Mouse (Mus musculus): ENCODE results near the gene Pkn2. TPM values are rescaled to one million over a fixed set of nuclear protein-coding genes. Genes with fewer than 3 reads are reported as not detected.

Gene Pkn2
- total RNA-seq, 2 experiments from 2014 or later: 27.7 to 36.8 TPM

DNA sequence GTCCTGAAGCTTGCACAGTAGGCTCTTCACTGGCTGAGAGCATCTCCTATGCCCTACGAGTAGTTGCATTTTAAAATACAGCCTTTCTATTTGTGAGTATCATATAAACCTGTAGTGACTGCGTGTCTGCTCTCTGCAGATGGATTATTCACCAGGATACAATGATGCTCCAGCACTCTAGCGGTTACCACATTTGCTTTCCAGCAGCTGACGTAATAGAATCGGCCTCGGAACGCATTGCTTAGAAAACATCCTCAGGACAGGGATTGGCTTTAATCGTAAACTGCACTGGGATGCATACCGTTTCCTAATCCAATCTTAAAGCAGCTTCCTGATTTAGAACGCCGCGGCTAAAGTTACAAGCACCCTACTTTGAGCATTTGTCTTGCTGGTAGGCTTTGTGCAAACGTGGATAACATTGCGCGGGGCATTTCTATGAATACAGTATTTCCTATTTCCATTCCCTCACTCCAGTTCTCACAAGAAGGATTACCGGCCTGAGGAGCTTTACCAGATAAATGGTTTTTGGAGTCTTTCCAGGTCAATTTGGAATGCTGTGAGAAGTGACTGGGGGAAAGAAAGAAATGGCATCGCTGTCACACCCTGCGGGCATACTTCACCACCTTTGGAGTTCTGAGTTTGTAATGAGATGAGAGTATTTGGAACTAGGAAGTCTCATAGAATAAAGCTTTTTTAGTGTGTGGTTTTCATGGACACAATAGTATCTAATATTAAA, 126.5 kb downstream of the Pkn2 start:
- DNase-seq (ENCODE audit: low spot score in 2 of 2): peak in 1 of 2 experiments; percentile 11
- intact Hi-C loops (cut with DNase I): no loop called here

DNA sequence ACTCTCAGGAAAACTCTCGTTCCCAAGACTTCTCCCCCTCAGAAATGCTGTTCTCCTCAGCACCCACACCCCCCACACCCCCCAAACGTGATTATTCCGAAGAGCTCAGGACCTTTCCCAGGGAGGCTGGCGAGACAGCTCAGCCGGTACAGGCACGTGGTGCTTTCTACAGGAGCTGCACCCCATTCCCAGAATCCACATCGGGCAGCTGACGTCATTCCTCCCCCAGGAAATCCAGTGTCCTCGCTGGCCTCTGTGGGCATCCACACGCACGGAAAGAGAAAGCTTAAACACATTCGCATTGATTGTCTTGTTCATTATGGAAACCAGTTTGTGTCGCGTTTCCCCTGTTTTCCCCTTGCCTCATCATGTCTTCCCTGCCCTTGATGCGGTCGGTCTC, 132.7 kb downstream of the Pkn2 start:
- no peak for DNase-seq (ENCODE audit: low spot score in 2 of 2)
- intact Hi-C loops (cut with DNase I): no loop called here

DNA sequence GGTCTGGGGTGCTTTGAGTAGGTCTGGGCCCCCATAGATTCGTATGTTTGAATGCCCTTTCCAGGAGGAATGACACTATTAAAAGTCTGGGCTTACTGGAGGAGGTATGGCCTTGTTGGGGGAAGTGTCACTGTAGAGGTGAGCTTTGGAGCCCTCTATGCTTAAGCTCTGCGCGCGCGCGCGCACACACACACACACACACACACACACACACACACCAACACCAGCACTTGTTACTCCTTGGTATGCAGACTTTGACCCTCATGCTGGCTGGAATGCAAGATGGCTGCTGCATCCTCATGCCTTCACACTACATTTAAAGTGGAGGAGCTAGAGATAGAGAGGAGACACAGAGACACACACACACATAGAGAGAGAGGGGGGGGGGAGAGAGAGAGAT, 134.1 kb downstream of the Pkn2 start:
- DNase-seq (ENCODE audit: low spot score in 2 of 2): no peak
- intact Hi-C loops (cut with DNase I): no loop called here

DNA sequence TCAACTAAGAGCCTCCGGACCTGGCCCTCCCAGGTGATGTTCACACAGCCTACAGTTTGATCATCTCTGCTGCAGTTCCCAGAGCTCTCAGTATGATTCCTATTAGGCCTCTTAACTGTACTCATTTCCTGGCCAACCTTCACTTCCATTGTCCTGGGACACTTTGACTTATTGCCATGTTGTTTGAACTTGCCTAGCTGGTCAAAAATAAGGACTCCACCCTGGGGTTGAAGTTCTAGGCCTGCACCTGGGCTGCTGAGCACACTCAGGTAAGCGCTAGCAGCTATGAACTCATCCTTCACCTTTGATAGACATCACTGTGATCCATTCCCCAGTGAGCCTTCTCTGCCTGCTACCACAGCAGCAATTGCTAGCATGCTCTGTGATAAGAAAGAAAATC, 136.7 kb downstream of the Pkn2 start:
- intact Hi-C loops (cut with DNase I): no loop called here

DNA sequence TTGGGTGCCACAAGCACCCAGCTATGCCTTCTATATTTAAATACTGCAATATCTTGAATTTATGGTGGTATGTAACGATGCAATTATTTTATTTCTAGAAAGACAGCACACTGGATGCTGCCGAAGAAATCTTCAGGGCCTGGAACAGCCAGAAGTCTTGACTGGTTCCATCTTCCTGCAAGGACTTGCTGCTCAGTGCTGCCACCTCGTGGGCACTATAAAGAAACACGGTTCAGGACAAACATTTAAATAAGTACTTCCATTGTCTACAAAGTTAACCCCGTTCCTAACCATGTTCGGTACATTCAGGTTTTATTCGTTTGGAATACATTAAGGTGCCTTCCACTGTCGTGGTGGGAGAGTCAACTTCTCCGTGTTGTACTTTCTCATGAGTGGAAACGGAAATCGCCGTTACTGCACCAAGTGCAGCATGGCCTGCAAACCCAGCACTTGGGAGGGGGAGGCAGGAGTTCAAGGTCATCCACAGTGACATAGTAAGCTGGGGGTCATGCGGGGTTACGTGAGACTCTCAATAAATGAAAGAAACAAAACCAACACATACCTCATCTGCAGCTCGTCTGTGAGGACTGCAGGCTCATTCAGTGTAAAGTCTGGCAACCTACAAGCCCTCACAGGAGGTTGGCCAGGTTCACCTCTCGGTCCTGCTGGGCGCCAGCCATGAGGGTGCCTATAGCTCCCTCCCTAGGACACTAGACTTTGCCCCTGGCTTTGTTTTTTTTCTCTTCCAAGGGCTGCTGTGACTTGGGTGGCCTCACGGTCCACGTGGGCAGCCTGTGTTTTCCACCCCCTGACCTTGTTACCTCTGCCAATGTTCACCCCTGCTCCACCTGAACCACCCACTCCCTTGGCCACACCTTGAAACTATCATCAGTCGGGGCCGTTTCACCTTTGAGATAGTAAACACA, 137.6 kb downstream of the Pkn2 start:
- intact Hi-C loops (cut with DNase I): no loop called here
- peak in 1 of 2 experiments; percentile 27 for DNase-seq (ENCODE audit: low spot score in 2 of 2)

More for the DNA sequence above, 136.7 kb downstream of the Pkn2 start:
- DNase-seq (ENCODE audit: low spot score in 2 of 2): no peak

Other genes with a start within 250 kb of the Pkn2 start
- 1 to 10 TPM; 4.6 to 6.6 TPM for gene Kyat3, start 181.0 kb downstream of the Pkn2 start, total RNA-seq (2021)
- 10 to 100 TPM; 39.6 to 41.3 TPM for gene Gtf2b, start 117.0 kb downstream of the Pkn2 start, total RNA-seq (2021)